Mouse (Mus musculus): ENCODE data around the gene Tshr. TPM values are rescaled to one million over a fixed set of nuclear protein-coding genes. Genes with fewer than 3 reads are reported as not detected.

Tshr gene
- polyA plus RNA-seq, 1 experiment, result not detected

GRCm38 (mm10) chr12:91590716-91591115 lies 206.4 kb downstream of the Tshr start:
- H3K36me3 ChIP-seq (replicated peaks; ENCODE audit: low read length), result peaks cover 12% of the 10 kb centered on the region
- peaks cover 28% of the 10 kb centered on the region for H3K4me1 ChIP-seq

DNA sequence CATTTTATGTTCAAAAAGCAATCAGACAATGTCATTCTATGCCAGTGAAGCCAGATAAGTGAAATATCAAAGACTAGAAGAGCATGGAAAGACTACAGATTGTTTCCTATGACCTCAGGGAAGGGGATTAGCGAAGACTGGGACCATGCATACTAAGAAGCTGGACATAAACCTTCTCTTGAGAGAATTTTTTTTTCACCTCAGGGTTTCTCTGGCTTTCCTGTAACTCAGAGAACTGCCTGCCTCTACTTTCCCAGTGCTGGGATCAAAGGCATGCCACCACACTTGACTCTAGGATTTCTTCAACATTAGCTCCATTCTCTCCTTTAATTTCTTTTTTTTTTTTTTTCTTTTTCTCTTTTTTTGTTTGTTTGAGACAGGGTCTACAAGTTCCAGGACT lies 206.8 kb downstream of the Tshr start:
- H3K27me3 ChIP-seq (replicated peaks), result no peaks in the 10 kb centered on the region
- H3K4me1 ChIP-seq, result peaks cover 24% of the 10 kb centered on the region
- peak overlapping the region; percentile 97 for H3K4me3 ChIP-seq (replicated peaks)
- H3K36me3 ChIP-seq (replicated peaks; ENCODE audit: low read length), result peaks cover 7% of the 10 kb centered on the region
- no peaks in the 10 kb centered on the region for H3K9me3 ChIP-seq
- no peak for TF ChIP-seq GATA1 (IDR thresholded peaks at IDR 0.05; ENCODE audit: borderline replicate concordance, low read length)
- no peak for TF ChIP-seq FLI1 (IDR thresholded peaks at IDR 0.05; ENCODE audit: low read length)

More at GRCm38 (mm10) chr12:91590716-91591115, 206.4 kb downstream of the Tshr start:
- TF ChIP-seq GATA1 (IDR thresholded peaks at IDR 0.05; ENCODE audit: borderline replicate concordance, low read length), result no peak
- TF ChIP-seq FLI1 (IDR thresholded peaks at IDR 0.05; ENCODE audit: low read length), result no peak
- Histone ChIP-seq H3K4me3 (replicated peaks) (peak overlapping the region; percentile 97), H3K27me3 (replicated peaks) (no peaks in the 10 kb centered on the region), H3K9me3 (no peaks in the 10 kb centered on the region)

DNA sequence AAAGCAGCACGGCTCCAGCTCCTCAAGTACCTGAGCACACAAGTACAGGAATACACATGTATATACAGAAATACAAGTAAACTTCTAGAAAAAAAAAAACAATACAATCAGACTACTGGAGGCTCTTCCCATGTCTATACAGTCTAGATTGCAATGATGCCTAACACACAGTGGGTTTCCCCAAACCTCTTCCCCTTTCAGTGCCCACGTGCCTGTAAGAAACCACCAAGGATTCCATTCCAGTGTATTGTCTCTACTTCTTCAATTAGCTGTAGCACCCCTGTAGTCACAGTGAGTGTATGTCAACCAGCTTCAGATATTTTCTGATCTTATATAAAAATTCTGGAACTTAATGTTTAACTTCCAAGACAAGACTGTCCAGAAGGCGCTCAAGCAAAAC lies 207.8 kb downstream of the Tshr start:
- H3K4me3 ChIP-seq (replicated peaks), result no peak overlapping the region
- H3K4me1 ChIP-seq, result peaks cover 20% of the 10 kb centered on the region
- no peak for TF ChIP-seq GATA1 (IDR thresholded peaks at IDR 0.05; ENCODE audit: borderline replicate concordance, low read length)
- TF ChIP-seq FLI1 (IDR thresholded peaks at IDR 0.05; ENCODE audit: low read length), result no peak
- no peaks in the 10 kb centered on the region for H3K27me3 ChIP-seq (replicated peaks)
- no peaks in the 10 kb centered on the region for H3K9me3 ChIP-seq
- no peaks in the 10 kb centered on the region for H3K36me3 ChIP-seq (replicated peaks; ENCODE audit: low read length)

Other genes starting within 250 kb of the Tshr start
- 0.85 TPM in 1 of 2 replicates, not detected in the other for gene Cep128, start 154 bp upstream of the Tshr start, polyA plus RNA-seq (2012; ENCODE audit: insufficient read depth, low replicate concordance)
- 0.93 and 3.8 TPM in 2 replicates for gene Gtf2a1, start 205.9 kb downstream of the Tshr start, polyA plus RNA-seq (2012; ENCODE audit: insufficient read depth, low replicate concordance)